Mouse (Mus musculus) adrenal gland, postnatal 25 days (tissue): Measurements from ENCODE around the gene Tcf3. TPM values are rescaled to one million over a fixed set of nuclear protein-coding genes. Genes with fewer than 3 reads are reported as not detected.
A peak's percentile ranks its signal among the peaks of the same experiment; 100 is the strongest.

ENCODE experiments used
- DNase-seq: peaks from one replicate; pipeline ENCODE4 v3.0.0; 2021; ENCODE audit warnings: mixed read lengths
- total RNA-seq: library from RNA; stranded (reverse); gene quantifications from 2 replicates; pipeline ENCODE4 v1.2.3, GENCODE M21; 2021

Gene Tcf3
- total RNA-seq, 1 experiment from 2014 or later, result 84.1 TPM

DNA sequence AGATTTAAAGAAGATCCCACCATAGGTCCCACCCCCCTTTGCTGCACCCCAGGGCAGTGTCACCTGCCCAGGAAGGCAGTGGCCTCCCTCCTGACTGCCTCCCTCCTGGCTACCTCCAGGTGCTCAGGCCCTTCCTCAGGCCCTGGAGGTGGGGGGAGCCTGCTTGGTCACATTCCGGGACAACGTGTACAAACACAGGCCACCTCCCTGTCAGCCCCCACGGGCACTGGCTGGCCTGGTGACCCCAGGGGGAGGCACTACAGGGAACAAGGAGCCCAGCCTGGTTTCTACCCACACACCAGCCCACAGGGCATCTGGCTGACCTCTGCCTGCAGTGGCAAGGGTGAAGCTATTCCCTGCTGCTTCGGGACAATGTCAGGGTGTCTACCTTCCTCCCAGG, 4.5 kb upstream of the Tcf3 start:
- DNase-seq, result no peak

DNA sequence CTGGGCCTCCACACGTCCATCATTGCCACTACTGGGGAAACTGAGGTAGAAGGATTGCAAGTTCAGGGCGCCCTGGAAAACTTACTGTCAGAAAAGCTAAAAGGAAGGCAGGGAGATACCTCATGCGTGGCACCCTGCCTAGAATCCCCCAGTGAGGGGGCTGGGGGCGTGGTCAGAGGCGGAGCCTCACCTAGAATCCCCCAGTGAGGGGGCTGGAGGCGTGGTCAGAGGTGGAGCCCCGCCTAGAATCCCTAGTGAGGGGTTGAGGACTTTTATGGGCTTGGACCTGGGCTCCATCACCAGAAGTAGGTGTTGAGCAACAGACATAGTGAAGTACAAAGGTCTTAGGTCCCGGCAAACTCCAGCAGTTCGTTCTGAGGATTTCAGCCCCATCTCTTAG, 2.8 kb upstream of the Tcf3 start:
- no peak for DNase-seq

DNA sequence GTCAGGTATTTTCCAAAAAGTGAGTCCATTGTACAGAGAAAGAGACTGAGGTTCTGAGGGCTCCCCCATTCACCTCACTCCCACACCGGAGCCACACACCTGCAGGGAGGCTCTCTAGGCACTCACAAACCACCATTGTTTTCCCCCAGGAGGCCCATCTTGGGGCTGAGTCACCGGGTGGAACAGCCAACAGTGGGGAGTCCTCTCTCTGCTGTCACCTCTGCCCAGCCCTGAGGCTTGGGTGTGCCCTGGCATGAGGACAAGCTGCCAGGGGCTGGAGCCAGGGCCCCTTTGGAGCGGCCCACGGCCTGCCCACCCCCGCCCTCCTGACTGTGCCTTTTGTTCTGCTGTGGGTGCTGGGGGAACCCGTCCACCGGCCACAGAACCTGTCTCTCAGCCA, 2.3 kb upstream of the Tcf3 start:
- DNase-seq, result peak; percentile 26

DNA sequence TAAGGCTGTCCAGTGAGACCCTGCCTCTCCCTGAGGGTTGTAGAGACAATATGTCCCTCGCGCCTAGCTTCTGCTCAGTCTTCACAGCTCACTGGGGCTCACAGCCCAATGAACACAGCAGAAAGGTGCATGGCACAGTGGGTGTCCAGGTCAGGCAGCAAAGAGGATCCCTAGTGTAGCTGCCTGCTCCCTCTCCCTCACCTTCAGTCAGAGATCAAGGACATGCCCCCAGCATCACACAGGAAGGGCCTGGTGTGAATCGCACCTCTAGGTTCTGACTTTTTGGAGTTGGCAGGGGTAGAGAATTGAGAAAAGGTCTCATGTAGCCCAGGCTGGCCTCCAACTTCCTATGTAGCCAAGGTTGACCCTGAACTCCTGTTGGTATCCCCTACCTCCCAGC, 1.4 kb upstream of the Tcf3 start:
- DNase-seq, result no peak

DNA sequence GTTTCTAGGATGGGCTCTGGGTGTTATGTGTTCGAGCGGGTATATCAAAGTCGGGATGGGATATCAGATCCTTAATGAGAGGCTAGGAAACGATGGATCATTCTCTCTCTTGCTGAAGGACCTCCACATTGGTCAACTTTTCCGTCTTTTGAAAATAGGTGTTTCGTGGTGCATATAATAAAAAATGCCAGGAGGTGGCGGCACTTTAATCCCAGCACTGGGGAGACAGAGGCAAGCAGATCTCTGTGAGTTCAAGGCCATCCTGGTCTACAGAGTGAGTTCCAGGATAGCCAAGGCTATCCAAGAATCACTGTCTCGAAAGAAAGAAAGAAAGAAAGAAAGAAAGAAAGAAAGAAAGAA, 766 bp upstream of the Tcf3 start:
- DNase-seq, result no peak

DNA sequence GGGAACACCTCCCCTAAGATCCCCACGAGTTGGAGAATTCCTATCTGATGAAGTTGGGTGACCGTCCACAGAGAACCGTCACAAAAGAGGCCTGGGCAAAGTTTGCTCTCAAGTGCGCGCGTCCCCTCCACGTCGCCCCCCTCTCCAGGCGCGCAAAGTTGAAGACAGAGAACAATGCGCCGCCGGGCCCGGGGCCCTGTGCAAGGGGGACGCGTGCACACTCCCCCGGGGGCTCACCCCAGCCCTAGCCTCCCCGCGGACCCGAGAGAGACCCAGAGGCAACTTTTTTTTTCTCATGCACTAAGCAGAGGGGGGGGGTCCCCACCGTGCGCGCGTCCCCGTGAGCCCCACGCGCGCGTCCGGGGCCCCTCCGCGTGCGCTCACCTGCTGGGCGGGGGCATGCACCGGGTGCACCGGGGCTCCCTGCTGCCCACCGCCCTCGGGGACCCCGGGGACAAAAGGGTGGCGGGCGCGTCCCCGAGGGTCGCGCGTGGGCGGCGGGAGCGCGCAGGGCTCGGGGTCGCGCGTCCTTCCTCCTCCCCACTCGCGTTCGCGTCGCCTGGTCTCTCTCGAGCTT, 423 bp downstream of the Tcf3 start:
- peak; percentile 42 for DNase-seq

DNA sequence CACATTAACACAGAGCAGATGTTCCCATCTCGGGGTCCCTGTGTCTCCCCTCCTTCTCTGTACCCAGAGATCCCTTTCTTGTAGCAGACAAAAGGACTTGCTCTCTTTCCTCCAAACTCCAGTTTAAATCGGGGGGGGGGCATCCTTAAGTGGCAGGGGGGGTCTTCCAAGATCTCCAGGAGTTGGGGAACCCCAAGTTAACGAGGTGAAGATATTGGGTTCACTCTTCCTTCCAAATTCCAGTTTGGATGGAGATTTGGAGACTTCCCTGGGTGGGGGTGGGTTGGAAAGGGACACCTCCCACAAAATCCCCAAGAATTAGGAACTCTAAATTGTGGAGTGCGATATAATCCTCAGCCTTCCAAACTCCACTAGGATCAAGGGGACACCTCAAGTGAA, 1.1 kb downstream of the Tcf3 start:
- no peak for DNase-seq

DNA sequence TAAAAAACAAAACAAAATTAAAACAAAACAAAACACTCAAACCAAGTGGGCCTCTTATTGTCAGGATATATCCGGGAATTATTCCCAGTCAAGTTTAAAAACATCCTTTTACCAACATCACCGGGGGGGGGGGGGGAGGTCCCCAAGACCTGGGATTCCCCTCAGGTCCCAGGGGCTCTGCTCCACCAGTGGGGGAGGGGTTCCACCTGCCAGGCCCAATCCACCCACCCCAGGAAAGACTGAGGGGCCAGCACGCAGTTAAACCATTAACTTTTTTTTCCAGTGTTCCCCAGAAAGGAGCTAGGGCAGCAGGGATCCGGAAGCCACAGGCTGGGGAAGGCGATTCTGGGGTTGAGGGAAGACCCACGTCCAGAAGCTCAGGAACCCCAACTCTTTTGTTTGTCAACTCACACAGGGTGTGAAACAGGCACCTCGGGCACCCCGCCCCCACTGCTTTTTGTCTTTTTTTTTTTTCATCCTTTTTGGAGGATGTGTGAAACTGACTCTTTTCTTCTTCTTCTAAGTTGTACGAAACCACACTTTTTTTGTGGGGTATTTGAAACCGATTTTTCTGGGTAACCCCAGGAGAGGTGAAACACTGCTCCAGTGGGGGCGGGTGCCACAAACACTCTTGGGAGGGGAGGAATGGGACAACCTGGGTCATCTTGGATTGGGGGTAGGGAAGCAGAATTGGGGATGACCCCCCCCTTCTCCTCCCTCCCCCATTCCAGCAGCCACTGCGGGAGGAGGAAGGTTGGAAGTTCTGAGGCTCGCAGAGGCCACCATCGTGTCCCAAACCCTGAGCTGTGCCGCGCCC, 1.7 kb downstream of the Tcf3 start:
- DNase-seq, result no peak

DNA sequence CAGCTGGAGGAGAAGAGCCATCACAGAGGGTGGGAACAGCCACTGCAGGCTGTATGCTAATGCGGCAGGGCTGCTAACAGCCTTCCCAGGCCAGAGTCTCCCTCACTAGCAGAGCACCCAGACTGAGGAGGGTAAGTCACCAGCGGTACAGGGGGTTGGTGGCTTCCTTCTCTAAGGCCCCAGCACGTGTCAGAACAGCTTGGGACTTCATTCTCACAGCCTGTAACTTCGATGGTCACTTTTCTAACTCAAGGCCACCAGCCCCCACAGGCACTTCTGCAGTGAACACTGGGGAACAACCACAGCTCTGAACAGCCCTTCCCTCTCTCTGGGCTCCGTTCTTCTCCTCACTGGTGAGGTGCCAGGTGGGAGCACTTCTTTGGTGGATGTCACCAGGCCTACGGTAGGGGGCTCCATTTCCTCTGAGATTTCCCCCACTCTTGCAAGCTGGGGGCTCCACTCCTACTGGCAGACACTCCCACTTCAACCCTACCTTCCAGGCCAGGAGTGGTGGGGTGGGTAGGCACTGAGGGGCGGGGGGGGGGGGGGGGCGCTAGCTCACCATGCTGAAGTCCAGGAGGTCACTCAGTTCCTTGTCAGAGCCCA, 3.0 kb downstream of the Tcf3 start:
- no peak for DNase-seq

DNA sequence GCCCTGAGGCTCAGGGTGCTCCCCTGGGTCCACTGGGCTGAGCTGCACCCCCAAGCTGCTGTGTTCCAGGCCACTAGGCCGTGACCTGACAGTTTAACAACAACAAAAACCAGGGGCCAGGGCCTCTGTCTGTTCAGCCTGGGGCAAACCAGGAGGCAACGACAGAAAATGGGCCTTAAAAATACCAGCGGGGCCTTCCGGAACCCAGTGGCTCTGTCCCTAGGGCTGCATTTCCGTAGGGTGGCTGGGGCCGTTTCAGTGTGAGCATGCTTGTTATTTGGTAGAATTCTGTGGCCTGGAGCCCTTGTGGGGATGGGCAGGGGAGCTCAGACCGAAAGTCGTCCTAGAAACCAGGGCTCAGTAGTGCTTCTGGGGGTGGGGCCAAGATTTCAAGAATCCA, 3.6 kb downstream of the Tcf3 start:
- no peak for DNase-seq

DNA sequence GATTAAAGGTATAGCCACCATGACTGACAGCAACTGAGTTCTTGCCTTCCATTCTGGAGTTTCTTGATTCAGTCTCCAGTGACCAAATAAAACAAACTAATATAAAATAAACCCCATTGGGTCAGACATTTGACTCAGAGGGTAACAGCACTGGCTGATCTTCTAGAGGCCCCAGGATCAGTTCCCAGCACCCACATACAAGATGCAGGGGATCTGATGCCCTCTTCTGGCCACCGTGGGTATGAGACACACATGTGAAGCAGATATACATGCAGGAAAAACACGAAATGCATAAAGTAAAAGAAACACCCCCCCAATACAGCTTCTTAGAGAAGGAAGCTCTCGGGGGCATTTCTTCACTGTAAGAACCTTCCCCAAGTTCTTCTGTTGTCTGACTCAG, 8.4 kb downstream of the Tcf3 start:
- no peak for DNase-seq

DNA sequence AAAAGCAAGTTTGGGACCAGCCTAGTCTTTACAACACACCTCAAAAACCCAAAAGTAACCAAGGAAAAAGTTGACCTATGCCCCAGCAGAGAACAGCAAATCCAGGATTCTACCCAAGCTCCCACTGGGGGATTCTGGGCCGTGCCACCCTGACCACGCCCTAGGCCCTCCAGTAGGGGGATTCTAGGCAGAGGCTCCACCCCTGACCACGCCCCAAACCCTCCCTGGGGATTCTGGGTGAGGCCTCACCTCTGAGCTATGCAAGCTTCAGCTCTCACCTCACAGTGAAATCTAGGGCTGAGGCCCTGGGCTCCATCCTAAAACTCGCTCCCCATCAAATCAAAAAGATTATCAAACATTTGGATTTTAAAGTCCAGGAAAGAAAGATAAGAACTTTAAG, 9.9 kb downstream of the Tcf3 start:
- DNase-seq, result no peak

DNA sequence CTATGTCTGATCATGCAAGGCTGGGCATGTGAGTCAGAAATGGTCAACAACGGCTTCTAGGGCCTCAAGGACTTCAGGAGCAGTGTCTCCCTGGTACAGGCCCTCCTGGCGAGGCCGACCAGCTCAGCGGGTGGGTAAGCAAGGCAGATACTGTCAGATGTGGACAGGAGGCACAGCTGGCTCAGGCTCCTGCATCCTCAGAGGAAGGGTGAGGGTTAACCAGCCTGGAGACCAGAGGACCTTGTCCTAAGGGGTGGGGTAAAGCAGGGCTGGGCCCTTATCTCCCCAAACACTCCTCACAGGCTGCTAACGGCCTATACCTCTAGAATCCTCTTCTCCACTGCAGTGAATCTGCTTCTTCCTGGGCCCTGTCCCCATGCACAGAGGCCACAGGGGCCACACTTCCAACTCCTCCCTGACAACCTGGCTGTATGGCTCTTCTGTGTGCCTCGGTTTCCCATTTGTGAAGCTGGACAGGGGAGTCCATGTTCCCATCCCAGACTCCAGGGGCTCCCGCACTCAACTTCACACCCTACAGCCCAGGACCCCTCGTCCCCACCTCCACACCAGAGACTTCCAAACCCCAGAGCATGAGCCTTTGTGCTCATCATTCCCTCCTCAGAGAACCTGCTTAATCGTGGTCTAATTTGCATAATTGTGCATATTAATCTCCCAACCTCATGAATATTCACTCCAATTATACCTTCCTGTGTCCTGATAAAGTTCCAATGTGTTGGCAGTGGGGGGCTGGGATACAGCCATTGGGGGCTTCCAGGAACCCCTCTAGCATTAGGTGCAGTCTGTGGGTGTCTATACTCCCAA, 11.6 kb downstream of the Tcf3 start:
- DNase-seq, result peak; percentile 44

DNA sequence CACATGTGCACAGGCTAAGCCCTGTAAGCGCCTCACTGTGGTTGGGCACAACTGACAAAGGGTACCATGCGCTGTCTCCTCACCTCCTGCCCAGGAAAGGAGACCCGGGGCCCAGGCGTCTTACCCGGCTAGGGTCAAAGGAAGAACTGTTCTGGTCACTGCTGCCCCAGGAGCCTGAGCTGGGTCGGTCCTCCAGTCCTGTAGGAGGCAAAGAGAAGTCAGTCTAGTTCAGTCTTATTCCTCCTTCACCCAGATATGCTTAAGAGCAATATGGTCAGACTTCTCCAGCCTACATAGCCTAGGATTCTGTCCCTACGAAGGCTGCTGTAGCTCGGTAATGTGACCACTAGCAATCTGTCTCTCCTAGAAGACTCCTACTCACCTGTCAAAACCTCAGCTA, 12.2 kb downstream of the Tcf3 start:
- DNase-seq, result no peak

DNA sequence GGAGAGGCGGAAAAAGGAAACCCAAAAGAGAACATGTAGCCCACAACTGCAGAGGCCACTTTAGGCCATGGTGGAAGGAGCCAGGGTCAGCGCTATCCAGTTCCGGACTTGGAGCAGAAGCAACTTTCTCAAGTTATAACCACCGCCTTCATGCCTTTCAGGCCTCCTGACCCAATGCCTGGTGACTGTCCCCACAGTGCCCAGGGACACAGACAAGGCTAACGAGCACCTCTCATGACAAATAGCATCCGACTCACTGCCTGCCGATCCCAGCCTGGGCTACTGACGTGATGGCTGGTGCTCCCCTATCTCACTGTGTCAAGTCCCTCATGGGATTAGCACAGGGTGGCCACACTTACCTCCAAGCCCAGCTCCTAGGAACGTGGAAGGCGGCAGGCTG, 12.7 kb downstream of the Tcf3 start:
- DNase-seq, result no peak

DNA sequence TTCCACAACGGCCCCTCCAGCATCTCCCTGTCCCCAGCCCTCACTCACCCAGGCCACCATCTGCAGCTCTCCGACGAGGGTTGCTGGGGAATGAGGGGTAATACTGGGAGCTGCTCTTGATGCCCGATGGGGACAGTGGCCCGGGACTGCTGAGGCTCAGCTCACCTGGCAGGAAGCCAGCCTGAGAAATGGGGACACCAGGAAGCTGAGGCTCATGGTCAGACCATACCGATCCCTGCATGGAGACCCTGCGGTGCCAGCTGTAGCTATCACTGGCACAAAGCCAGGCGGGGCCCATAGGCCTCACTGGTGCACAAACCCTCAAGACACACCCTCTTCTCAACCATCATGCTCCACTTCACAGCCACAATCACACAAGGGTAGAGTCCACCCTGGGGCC, 14.0 kb downstream of the Tcf3 start:
- DNase-seq, result no peak

DNA sequence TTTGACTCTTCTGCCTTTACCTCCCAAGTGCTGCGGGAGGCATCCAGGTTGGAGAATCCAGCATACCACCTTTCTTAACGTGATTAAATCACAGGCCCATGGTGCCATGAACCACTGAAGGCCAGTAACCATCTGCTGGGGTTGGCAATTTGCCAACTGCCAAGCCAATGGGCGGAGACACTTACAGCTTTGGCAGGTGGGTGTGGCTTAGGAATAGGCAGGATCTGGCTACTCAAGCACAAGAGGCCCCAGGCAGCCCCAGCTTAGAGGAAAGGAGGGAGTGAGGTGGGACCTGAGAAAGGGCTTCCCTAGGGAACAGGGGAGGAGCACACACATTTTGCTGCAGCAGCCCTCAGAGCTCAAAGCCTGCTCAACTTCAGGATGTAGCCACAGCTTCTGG, 15.1 kb downstream of the Tcf3 start:
- DNase-seq, result peak; percentile 71

DNA sequence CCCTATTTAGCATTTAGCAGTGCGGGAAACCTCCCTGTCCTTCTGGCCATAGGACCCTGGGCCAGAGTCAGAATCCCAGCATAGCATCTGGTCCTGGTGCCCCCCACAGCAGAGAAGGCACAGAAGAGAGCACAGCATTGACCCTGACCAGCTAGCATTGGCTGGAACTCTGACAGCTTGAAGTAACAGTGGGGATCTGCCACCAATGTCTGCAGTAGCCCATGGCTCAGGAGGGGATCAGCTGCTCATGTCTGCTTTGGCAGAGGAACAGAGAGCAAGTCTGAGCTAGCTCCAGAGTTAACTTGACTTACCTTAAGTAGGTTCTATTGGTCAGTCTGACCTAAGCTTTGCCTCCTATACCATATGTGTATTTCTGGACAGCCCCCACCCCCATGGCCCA, 15.6 kb downstream of the Tcf3 start:
- no peak for DNase-seq

DNA sequence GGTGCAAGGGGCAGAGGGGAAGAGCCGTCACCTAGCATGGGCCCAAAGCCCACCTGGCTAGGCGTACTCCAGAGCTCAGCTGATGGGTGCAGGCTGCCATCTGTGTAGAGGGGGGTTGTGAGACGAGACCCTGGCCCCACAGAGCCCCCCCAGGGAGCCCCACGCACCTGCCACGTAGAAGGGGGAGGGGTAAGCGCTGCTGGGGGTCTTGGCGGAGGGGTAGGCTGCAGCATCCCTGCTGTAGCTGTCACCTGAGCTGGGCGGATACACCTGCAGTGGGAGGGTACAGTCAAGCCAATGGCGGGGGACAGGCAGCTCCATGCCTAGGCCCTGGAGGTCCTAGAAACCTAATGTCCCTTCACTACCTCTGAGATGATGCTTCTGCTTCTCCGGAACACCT, 16.1 kb downstream of the Tcf3 start:
- DNase-seq, result no peak

DNA sequence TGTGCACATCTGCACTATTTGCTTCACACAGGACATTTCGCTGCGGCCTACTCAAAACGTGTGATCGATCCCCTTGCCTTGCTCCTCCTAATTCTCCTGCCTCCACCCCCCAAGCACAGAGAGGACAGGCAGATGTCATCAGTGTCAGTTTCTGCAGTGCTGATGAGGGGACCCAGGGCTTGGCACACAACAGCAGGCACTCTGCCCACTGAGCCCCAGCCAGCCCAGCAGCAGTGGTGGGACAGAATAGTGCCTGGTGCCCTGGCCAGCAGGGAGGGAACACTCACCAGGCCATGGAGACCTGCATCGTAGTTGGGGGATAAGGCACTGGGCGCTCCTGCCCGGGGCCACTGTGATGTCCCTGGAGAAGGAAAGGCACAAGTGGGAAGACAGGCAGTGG, 17.9 kb downstream of the Tcf3 start:
- no peak for DNase-seq

DNA sequence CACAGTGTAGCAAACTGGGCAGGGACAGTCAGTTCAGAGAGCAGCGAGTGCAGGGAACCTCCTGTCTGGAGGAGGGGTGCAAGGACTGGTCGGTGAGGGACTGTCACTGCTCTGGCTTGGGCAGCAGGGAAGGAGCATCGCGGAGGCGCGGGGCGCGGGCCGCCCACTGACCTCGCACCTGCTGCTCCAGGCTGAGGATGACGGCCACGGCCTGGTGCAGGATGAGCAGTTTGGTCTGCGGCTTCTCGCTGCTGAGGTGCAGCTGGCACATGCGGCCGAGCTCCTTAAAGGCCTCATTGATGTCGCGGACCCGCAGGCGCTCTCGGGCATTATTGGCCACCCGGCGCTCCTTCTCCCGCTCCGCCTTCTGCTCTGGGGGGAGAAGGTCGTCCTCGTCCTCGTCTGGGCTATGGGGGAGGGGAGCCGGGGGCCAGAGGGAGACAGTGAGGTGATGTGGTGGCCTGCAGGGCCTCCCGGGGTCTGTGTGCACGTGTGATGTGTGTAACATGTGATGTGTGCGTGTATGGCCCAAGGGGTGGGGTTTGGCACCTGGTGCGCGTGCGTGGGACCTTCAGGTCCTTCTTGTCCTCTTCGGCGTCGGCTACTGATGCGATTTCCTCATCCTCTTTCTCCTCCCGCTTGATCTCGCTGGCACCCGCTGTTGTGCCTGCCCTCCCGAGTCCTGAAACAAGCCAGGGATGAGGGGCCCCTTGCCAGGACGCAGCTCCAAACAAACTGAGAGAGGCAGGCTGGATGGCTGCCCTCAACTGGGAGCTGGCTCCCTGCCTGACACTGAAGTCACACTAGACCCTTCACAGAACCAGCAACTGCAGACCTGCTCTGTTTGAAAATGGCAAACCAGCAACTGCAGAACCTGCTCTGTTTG, 20.5 kb downstream of the Tcf3 start:
- peak; percentile 56 for DNase-seq

DNA sequence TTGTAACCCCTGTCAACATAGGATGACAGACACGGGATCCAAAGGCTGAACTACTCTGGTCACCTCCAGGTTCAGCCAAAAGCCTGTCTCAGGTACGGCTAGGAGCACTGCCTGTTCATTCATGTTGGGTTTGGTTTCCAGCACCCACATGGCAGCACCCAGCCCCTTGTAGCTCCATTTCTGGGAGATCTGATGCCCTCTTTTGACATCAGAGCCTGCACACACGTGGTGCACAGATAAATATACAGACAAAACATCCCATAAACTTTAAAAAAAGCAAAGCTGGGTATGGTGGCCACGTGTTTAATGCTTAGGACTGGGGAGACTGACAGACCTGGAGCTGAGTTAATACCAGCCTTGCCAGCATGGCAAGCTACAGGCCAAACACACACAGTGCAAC, 25.5 kb downstream of the Tcf3 start:
- DNase-seq, result no peak
